Mouse (Mus musculus): ENCODE data around the gene Rps16. TPM values are rescaled to one million over a fixed set of nuclear protein-coding genes. Genes with fewer than 3 reads are reported as not detected.

Gene Rps16
- total and polyA plus RNA-seq, 2 experiments from 2014 or later: 158 to 536 TPM

DNA sequence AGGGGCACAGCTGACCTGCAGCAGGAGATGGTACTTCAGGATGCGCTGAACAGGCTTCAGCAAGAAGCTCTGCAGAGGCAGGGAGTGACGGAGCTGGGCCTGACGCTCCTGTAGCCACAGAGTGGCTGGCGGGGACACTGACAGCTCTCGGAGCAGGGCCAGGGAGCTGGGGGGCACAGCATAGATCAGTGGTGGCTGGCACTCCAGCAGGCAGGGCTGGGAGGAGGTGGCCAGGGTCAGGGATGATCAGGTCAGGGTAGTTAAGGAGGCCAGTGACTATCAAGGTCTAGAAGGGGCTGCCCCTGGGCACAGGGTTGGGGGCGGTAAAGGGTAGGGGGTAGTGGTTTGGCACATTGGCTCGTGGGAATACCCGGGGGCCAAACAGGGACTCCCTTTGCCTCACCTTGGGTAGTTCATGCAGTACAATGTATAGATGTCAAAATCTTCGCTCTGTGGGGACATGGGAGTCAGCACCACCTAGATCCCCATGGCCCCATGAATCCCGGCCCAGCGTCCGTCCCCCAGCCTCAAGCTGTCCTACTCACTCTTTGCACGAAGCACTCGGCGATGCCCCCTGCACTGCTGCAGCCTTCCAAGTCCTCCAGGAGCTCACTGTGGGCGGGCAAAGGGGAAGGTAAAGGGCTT, 17.9 kb downstream of the Rps16 start:
- Histone ChIP-seq H3K9me3 (ENCODE audit: low read length) (no peaks in the 10 kb centered on the region), H3K36me3 (ENCODE audit: insufficient read depth, low read length) (0 out of 2 replicates have a peak, but pooled peaks cover 11% of the 10 kb centered on the region), H3K4me2 (ENCODE audit: low read depth, low read length, poor library complexity, severe bottlenecking) (no peak overlapping the region), H3K4me3 (ENCODE audit: low read depth, low read length) (no peak overlapping the region), H3K9ac (replicated peaks; ENCODE audit: low read length, poor library complexity, severe bottlenecking) (no peak overlapping the region), H3K27ac (ENCODE audit: low read depth, low read length) (no peak overlapping the region), H3K4me1 (ENCODE audit: insufficient read depth, low read length) (peaks cover 10% of the 10 kb centered on the region; the same call in 1 of the 2 replicates), H3K27me3 (ENCODE audit: insufficient read depth, low read length) (no peaks in the 10 kb centered on the region)
- WGBS: 90% methylated on average over 16 of the region's 16 CpGs
- no peak for DNase-seq (ENCODE audit: low spot score)
- ATAC-seq (ENCODE audit: low FRiP score): no peak
- TF ChIP-seq CTCF (IDR thresholded peaks at IDR 0.05): no peak

DNA sequence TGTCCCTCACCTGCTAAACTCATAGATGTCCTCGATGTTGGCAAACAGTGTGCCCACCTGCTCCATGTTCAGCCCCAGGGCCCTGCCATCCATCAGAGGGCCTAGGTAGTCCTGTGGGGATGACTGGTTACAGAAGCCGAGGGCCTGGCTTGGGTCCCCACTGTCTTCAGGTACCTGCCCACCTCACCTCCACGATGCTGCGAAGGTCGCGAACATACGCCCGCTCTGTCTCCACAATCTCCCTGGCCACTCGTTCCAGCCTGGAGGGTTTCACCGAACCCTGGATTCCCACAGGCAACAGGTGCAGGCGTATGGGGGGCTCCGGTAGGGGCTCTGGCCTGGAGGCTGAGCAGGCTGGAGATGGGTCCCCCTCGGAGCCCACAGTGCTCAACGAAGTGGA, 19.6 kb downstream of the Rps16 start:
- Histone ChIP-seq H3K9ac (replicated peaks; ENCODE audit: low read length, poor library complexity, severe bottlenecking) (no peak overlapping the region), H3K9me3 (ENCODE audit: low read length) (no peaks in the 10 kb centered on the region), H3K27ac (ENCODE audit: low read depth, low read length) (no peak overlapping the region), H3K36me3 (ENCODE audit: insufficient read depth, low read length) (no peaks in the 10 kb centered on the region), H3K4me2 (ENCODE audit: low read depth, low read length, poor library complexity, severe bottlenecking) (no peak overlapping the region; the same call in 1 of the 2 replicates), H3K4me3 (ENCODE audit: low read depth, low read length) (no peak overlapping the region), H3K27me3 (ENCODE audit: insufficient read depth, low read length) (no peaks in the 10 kb centered on the region), H3K4me1 (ENCODE audit: insufficient read depth, low read length) (peaks cover 10% of the 10 kb centered on the region; the same call in 1 of the 2 replicates)
- 92% methylated on average over 14 of the region's 14 CpGs for WGBS
- no peak for TF ChIP-seq CTCF (IDR thresholded peaks at IDR 0.05)
- ATAC-seq (ENCODE audit: low FRiP score): no peak
- DNase-seq (ENCODE audit: low spot score): no peak

DNA sequence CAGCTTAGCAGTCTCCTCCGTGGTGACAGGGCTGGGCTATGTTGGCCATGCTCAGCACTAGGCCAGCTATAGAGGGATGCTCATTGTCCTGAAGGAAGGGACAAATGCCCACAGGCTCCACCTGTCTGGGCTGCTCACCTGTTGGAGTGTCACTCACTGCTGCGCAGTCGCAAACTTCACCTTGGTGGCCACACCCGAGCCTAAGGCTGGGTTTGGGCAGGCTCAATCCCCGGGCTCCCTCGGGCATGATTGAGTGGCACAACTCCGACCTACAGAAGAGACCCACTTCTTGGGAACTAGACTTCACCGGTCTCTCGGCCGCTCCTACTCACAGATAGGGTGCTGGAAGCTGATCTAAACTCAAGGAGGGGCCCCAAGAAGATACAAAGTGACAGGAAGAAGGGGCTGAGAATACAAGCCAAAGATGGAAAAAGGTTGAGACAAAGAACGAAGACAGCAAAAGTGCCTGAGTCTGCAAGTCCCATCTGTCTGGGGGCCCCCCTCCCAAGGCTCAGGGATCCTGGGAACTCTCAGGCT, 20.6 kb downstream of the Rps16 start:
- Histone ChIP-seq H3K9me3 (ENCODE audit: low read length) (no peaks in the 10 kb centered on the region), H3K27ac (ENCODE audit: low read depth, low read length) (peak overlapping the region; percentile 51; the same call in 1 of the 2 replicates), H3K4me2 (ENCODE audit: low read depth, low read length, poor library complexity, severe bottlenecking) (peak overlapping the region; percentile 99), H3K36me3 (ENCODE audit: insufficient read depth, low read length) (no peaks in the 10 kb centered on the region), H3K9ac (replicated peaks; ENCODE audit: low read length, poor library complexity, severe bottlenecking) (peak overlapping the region; percentile 73), H3K27me3 (ENCODE audit: insufficient read depth, low read length) (no peaks in the 10 kb centered on the region), H3K4me1 (ENCODE audit: insufficient read depth, low read length) (peaks cover 13% of the 10 kb centered on the region; the same call in 1 of the 2 replicates), H3K4me3 (ENCODE audit: low read depth, low read length) (peak overlapping the region; percentile 77)
- ATAC-seq (ENCODE audit: low FRiP score): no peak
- WGBS: 10% methylated on average over 11 of the region's 11 CpGs
- no peak for DNase-seq (ENCODE audit: low spot score)
- TF ChIP-seq CTCF (IDR thresholded peaks at IDR 0.05): no peak

DNA sequence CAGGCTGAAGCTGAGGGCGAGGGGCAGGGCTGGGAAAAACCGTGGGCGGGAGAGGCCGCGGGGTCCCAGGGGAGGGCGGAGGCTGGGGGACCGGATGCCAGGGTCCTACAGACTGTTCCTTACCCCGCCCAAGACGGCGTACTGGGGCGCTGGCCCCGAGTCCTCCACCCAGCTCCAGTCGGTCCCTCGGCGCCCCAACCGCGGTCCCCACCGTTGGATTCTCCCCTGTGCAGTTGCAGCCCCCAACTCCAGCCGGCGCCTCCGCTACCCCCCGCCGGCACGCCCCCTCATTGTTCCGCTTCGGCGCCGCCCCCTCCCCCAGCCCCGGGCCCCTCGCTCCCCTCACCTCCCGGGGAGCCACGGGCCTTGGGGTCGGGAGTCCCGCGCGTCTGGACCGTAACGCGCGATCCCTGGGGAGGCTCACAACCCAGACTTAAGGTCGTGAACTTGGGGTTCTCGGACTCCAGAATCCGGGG, 21.1 kb downstream of the Rps16 start:
- no peak for DNase-seq (ENCODE audit: low spot score)
- ATAC-seq (ENCODE audit: low FRiP score): no peak
- H3K4me1 ChIP-seq (ENCODE audit: insufficient read depth, low read length): peaks cover 18% of the 10 kb centered on the region; the same call in 1 of the 2 replicates

DNA sequence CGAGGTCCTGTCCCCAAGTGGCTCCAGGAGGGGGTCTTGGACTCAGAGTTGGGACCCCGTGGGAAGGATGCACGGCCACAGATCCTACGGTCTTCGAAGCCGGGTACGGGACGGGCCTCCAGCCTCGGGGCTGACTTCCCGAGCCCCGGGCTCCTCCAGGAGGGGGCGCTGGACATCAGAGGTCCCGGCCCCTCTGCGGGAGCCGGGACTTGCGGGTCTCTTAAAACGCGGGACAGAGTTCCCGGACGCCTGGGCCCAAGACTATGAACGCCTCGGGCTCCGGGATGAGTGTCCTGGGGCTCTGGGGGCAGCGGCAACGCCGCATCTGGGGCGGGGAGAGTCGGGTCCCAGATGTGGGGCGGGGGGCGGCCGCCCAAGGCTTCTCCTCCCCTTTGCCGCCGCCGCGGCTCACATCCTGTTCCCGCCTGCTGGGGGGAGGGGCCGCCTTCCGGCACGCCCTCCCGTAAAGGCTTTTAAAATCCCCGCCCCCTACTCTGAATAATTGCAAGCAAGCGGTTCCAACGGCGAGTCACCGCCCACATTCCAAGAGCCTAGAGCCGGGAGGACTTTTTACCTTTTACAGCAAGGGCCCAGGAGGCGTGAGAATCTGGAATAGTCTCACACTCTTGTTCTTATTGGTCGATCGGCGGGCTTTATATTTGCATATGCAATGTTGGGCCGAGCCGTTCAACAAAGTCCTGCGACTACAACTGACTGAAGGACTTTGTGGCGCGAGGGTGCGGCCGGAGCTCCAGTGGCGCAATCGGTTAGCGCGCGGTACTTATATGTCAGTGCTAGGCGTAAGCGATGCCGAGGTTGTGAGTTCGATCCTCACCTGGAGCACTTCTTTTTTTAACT, 22.0 kb downstream of the Rps16 start, which contains the start of gene Plekhg2:
Gene Plekhg2 (minus strand): TSS at position 349 of the 858 bp plus-strand sequence.
- under 1% methylated on average over 58 of the region's 66 CpGs for WGBS

More for the DNA sequence above, 21.1 kb downstream of the Rps16 start:
- Histone ChIP-seq H3K4me3 (ENCODE audit: low read depth, low read length) (peak overlapping the region; percentile 77), H3K36me3 (ENCODE audit: insufficient read depth, low read length) (no peaks in the 10 kb centered on the region), H3K9ac (replicated peaks; ENCODE audit: low read length, poor library complexity, severe bottlenecking) (peak overlapping the region; percentile 73), H3K4me2 (ENCODE audit: low read depth, low read length, poor library complexity, severe bottlenecking) (peak overlapping the region; percentile 99), H3K27ac (ENCODE audit: low read depth, low read length) (peak overlapping the region; percentile 51), H3K9me3 (ENCODE audit: low read length) (no peaks in the 10 kb centered on the region), H3K27me3 (ENCODE audit: insufficient read depth, low read length) (no peaks in the 10 kb centered on the region)
- TF ChIP-seq CTCF (IDR thresholded peaks at IDR 0.05): no peak
- WGBS: under 1% methylated on average over 38 of the region's 43 CpGs

More for the DNA sequence above, 22.0 kb downstream of the Rps16 start, which contains the start of gene Plekhg2:
- Histone ChIP-seq H3K36me3 (ENCODE audit: insufficient read depth, low read length) (no peaks in the 10 kb centered on the region), H3K4me3 (ENCODE audit: low read depth, low read length) (peak within 1 kb of the TSS; percentile 77), H3K27ac (ENCODE audit: low read depth, low read length) (peak within 1 kb of the TSS; percentile 51), H3K4me2 (ENCODE audit: low read depth, low read length, poor library complexity, severe bottlenecking) (peak within 1 kb of the TSS; percentile 99), H3K27me3 (ENCODE audit: insufficient read depth, low read length) (no peaks in the 10 kb centered on the region), H3K4me1 (ENCODE audit: insufficient read depth, low read length) (peaks cover 18% of the 10 kb centered on the region; the same call in 1 of the 2 replicates), H3K9me3 (ENCODE audit: low read length) (no peaks in the 10 kb centered on the region), H3K9ac (replicated peaks; ENCODE audit: low read length, poor library complexity, severe bottlenecking) (peak within 1 kb of the TSS; percentile 73)
- DNase-seq (ENCODE audit: low spot score): peak; percentile 97
- ATAC-seq (ENCODE audit: low FRiP score): peak; percentile 86
- TF ChIP-seq CTCF (IDR thresholded peaks at IDR 0.05): peak; percentile 59

Data from midbrain, postnatal 0 days (tissue).